Mouse (Mus musculus) embryonic fibroblast, embryonic 13.5 days (primary cell): ENCODE data around the gene Prokr2. TPM values are rescaled to one million over a fixed set of nuclear protein-coding genes. Genes with fewer than 3 reads are reported as not detected.

ENCODE experiments used
- H3K27ac ChIP-seq: 2 replicates; pipeline ENCODE4 v1.5.1; 2012; ENCODE audit warnings: low read length, control low read depth, inconsistent platforms; ENCODE audit not compliant: insufficient read depth
- H3K4me1 ChIP-seq: 2 replicates; pipeline ENCODE4 v1.6.1; 2011; ENCODE audit warnings: low read length; ENCODE audit not compliant: control insufficient read depth, insufficient read depth
- H3K4me3 ChIP-seq: 2 replicates; pipeline ENCODE4 v1.5.1; 2011; ENCODE audit warnings: mild to moderate bottlenecking, control low read depth, low read length; ENCODE audit not compliant: insufficient read depth
- CTCF ChIP-seq: IDR thresholded peaks from 2 replicates; pipeline ENCODE4 v1.5.1; 2011; ENCODE audit warnings: mild to moderate bottlenecking, control low read depth, low read length, moderate library complexity, borderline replicate concordance; ENCODE audit not compliant: insufficient read depth
- POLR2A ChIP-seq: IDR thresholded peaks from 2 replicates; pipeline ENCODE4 v1.6.1; 2011; ENCODE audit warnings: low read depth, mild to moderate bottlenecking, control low read depth, low read length, moderate library complexity
- polyA plus RNA-seq: library from polyadenylated mRNA; stranded (reverse); fragments of >200 nt; gene quantifications from 2 replicates; pipeline ENCODE4 v1.2.4, GENCODE M21; 2011; ENCODE audit warnings: low read depth; ENCODE audit not compliant: missing spikeins, insufficient read length

Gene Prokr2
- polyA plus RNA-seq, result 0.91 and 1.1 TPM in 2 replicates

DNA sequence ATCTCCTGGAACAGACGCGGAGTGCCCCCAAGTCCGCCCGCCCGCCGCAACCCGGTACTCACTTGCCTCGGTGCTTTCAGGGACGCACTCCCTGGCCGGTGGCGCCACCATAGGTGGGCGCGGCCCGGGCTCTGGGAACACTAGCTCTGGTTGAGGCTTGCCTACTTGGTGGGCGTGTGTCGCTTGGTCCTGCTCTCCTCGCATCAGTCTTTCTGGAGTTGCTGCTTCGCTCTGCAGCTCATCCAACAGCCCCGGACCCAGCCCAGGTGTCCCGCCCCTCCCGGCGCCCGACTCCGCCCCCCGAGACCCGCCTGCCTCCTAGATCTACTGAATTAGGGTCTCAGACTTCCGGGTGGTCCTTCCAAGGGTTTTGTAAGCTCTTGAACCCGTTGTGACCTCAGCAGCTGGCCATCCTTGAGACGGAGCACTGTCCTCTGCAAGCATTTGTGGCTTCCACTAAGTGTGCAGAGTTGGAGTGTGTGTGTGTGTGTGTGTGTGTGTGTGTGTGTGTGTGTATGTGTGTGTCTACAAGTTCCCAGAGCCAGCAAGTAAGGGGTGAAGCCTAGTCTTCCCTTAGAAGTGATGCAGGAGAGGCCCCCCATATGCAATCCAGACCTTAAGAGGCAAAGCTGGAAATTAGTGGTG lies at the start of gene Prokr2:
Prokr2 (minus strand) TSS at position 254 of the 645 bp plus-strand sequence.
- H3K27ac ChIP-seq, result no peak within 1 kb of the TSS
- peak within 1 kb of the TSS; percentile 54 for H3K4me3 ChIP-seq
- H3K4me1 ChIP-seq, result no peaks in the 10 kb centered on the region
- TF ChIP-seq CTCF (no peak), POLR2A (no peak)

DNA sequence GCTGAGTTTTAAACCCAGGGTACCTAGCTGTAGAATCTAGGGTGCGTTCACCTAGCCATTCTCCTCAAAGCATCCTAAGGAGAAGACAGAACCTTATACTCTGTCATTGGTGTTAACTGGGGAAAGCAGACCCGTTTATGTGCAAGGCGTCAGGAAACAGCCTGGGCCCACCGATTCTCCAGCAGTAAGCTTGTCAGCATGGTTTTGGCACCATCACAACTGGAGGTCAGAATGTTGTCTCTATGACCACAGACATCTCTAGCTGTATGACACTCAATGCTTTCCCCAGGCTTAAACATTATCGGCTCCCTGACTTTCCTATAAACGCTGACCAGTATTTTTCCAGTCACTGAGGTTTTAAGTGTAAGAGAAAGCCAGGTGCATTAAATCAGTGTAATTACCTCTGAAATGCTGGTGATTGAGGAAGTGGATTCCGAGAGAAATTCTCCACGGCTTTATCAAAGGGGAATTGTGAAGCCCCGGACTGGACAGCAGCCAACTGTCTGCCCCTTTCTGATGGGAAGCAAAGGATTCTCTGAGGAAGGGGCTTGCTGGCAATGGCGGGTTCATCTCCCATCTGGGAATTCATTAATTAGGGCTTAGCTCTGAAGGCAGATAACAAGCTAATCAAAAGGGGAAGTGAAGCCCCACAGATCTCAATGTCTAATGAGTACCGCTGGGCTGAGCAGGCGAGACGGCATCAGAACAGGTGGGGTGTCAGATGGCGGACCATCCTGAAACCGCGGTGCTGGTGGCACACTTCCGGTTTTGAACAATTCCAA lies 42.1 kb upstream of the Prokr2 start:
- no peak overlapping the region for H3K4me3 ChIP-seq
- TF ChIP-seq POLR2A (no peak), CTCF (no peak)
- no peaks in the 10 kb centered on the region for H3K4me1 ChIP-seq
- no peak overlapping the region for H3K27ac ChIP-seq

DNA sequence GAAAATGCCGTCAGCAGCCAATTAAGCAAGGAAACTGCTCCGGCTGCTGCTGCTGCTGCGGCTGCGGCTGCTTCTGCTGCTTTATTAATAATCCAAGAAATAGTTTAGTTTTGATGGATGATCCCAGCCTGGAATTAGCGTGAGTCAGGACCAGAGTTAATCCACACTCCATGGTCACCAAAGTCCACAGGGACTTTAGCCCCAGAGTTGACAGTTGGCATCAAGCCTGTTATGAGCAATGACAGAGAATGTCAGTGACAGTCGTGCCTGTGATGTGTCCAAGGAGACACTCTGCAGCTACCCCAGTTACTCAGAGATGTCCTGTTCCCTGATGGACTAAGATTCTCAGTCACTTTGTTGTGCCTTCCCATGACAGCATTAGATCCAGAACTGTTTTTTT lies 40.3 kb upstream of the Prokr2 start:
- H3K4me3 ChIP-seq, result no peak overlapping the region
- no peak for TF ChIP-seq CTCF
- TF ChIP-seq POLR2A, result no peak
- H3K27ac ChIP-seq, result no peak overlapping the region
- H3K4me1 ChIP-seq, result no peaks in the 10 kb centered on the region

DNA sequence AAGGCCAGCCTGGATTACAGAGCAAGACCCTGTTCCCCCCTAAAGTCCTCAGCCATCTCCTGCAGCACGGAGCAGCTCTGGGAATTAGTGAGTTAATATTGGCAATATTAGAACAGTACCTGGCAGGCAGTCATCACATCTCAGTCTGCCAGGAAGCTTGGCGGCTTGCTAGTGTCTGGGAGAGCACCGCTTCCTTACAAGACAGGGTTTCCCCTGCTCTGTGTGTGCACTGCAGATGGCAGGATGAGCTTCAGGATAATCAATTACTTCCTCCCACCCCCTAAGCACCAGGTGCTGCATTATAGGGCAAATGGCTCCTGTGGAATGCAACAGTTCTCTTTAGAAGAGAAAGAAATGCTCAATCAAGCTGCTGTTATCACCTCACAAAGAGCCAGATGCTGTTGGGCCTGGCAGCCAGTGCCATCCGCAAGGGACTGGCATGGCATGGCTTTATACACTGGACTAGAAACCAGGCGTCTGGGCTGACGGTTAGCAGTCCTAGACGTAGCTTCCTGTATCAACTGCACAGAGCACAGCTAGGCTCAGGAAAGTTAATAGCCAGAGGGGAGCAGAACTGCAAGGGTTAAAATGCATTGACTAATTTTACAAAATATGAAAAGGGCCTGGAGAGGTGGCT lies 38.3 kb upstream of the Prokr2 start:
- Histone ChIP-seq H3K4me1 (no peaks in the 10 kb centered on the region), H3K4me3 (no peak overlapping the region), H3K27ac (no peak overlapping the region)
- TF ChIP-seq CTCF (no peak), POLR2A (no peak)

DNA sequence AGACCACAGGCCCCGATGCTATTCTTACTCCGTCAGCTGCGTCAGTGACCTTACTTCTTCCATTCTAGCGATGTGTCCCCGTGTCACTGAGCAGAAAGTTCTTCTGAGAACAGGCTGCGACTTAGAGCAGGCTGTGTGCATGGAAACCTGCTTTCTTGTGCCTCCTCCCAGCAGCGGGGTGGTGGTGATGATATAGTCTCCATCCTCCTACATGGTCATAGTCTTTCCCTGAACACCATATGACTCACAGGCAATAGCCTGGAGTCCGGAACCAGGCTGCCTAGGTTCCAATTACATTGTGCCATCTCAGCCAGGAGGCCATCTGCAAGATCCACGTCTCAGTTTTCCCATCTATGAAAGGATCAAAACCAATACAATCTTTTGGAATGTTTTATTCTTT lies 37.6 kb upstream of the Prokr2 start:
- Histone ChIP-seq H3K27ac (no peak overlapping the region), H3K4me3 (no peak overlapping the region), H3K4me1 (no peaks in the 10 kb centered on the region)
- no peak for TF ChIP-seq CTCF
- TF ChIP-seq POLR2A, result no peak

DNA sequence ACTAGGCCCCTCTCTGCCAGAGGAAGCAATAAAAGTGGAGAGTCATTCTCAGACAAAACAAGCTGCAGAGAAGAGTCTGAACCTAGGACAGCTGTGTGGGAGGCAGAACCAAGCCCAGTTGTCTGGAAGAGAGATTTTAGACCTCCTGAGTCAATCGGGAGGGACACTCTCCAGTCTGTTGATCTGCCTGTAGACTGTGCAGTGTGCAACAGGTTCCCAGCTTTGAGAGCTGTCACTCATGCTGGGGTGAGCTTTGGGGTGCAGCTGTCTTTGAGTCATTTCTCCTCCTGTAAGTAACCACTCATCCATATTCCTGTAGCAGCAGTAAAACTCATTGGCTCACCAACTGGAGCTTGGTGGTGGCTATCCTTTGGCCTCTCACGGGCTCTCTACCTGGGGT lies 33.2 kb upstream of the Prokr2 start:
- no peak overlapping the region for H3K27ac ChIP-seq
- H3K4me1 ChIP-seq, result no peaks in the 10 kb centered on the region
- TF ChIP-seq POLR2A (no peak), CTCF (no peak)
- no peak overlapping the region for H3K4me3 ChIP-seq

DNA sequence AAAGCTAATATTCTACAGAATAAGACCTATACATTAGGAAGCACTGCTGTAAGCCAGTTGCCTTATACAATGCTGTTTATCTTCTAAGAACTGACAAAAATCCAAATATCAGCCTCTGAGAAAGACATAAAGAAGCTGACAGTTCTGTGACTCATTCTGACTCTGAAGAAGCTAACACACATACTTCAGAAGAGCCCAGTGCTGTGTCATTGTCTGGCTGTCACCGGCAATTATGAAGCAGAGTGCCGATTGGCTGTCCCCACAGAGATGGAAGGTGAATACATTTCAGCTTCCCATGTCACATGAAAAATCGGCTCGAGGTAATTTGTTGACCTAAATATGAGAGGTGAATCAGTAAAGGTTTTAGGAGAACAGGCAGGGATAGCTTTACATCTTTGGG lies 24.9 kb upstream of the Prokr2 start:
- Histone ChIP-seq H3K4me1 (no peaks in the 10 kb centered on the region), H3K4me3 (no peak overlapping the region), H3K27ac (no peak overlapping the region)
- TF ChIP-seq POLR2A (no peak), CTCF (no peak)

DNA sequence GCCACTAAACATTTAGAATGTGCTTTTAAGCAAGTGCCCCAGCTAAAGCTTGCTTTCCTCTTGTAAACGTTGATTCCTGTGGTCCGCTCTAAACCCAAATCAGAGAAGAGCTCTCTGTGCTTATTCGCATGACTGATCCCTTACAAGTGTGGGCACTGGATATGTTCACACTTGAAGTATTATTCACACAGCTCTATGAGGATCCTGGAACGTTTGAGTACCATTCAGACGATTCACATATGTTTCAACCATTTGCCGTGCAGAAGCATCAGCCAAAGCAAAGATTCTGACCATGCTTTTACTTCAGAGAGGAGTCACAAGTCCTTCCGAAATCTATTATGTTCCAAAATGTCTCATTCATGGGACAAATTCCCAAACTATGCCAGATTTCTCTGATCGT lies 12.9 kb upstream of the Prokr2 start:
- TF ChIP-seq POLR2A, result no peak
- no peak for TF ChIP-seq CTCF
- Histone ChIP-seq H3K4me1 (no peaks in the 10 kb centered on the region), H3K27ac (no peak overlapping the region), H3K4me3 (no peak overlapping the region)

DNA sequence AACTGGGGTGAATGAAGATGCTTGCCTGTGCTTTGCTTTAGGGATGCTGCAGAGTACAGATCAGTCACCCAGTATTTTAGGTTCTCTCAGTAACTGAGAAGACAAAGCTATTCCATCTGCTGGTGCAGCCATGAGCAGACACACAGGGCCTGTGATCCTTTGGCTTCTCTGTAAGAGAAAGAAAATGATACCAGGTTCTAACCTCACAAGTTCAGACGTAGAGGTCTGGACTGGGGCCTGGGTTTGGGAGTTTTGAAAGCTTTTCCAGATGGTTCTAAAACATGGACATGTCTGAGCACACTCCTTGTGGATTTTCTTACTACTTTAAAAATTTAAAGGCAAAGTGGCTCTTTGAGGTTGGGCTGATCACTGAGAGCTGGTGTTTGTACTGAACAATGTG lies 10.5 kb upstream of the Prokr2 start:
- no peak for TF ChIP-seq CTCF
- TF ChIP-seq POLR2A, result no peak
- Histone ChIP-seq H3K27ac (no peak overlapping the region), H3K4me1 (no peaks in the 10 kb centered on the region), H3K4me3 (no peak overlapping the region)
